Mouse (Mus musculus) layer of hippocampus, postnatal 36 days (tissue): ENCODE data around the gene Pdia3. TPM values are rescaled to one million over a fixed set of nuclear protein-coding genes. Genes with fewer than 3 reads are reported as not detected.
"Not testable (repeated sequence)": the region's sequence is repeated elsewhere in the genome, so short reads cannot be mapped to it uniquely, and the experiment has no call there.

Experiments
- DNase-seq, 2 experiments: peaks; one replicate each; pipeline ENCODE4 v3.0.0; 2022
- microRNA-seq, 2 experiments: library from miRNA; unstranded; fragments of <30 nt; microRNA quantifications; one replicate each; pipeline ENCODE4 v1.2.0; 2021
- total RNA-seq, 2 experiments: library from RNA; stranded (reverse); gene quantifications; 2 replicates each; pipeline ENCODE4 v1.2.3; 2021

The Pdia3 gene
- total RNA-seq, 2 experiments from 2014 or later = 219 to 255 TPM

- no peak for DNase-seq
Measured at GRCm38 (mm10) chr2:121480498-121480897, 66.9 kb downstream of the Pdia3 start.

GRCm38 (mm10) chr2:121480916-121481315, 67.3 kb downstream of the Pdia3 start:
- DNase-seq = not testable (repeated sequence)

GRCm38 (mm10) chr2:121483576-121483975, 70.0 kb downstream of the Pdia3 start:
- no peak for DNase-seq

GRCm38 (mm10) chr2:121484403-121484802, 70.8 kb downstream of the Pdia3 start:
- not testable (repeated sequence) for DNase-seq

Small RNA genes lying within 50 kb of the gene (microRNA-seq; reads per million reads assigned to microRNA genes)
- 0 reads per million in 2 experiments for gene Gm22953

Other genes with a start within 250 kb of the Pdia3 start
- gene Tubgcp4, start 243.1 kb upstream of the Pdia3 start, total RNA-seq = 10 to 100 TPM; 40.3 to 45.9 TPM
- gene Zscan29, start 242.7 kb upstream of the Pdia3 start, total RNA-seq = 1 to 10 TPM; 6.3 to 8.2 TPM
- gene Trp53bp1, start 142.4 kb upstream of the Pdia3 start, total RNA-seq = 100 to 1,000 TPM; 145 to 163 TPM
- gene Map1a, start 124.2 kb upstream of the Pdia3 start, total RNA-seq = 100 to 1,000 TPM; 556 to 596 TPM
- 100 to 1,000 TPM in 1 of 2 experiments, 10 to 100 TPM in 1; 98.7 to 107 TPM for gene Ppip5k1, start 58.4 kb upstream of the Pdia3 start, total RNA-seq
- gene Ckmt1, start 56.1 kb upstream of the Pdia3 start, total RNA-seq = 100 to 1,000 TPM; 376 to 384 TPM
- gene Strc, start 26.6 kb upstream of the Pdia3 start, total RNA-seq = 1 to 10 TPM in 1 of 2 experiments, under 1 TPM in 1; 0.63 to 1.5 TPM
- gene Catsper2, start within 50 bp of the Pdia3 start, total RNA-seq = 1 to 10 TPM; 5.7 to 6.4 TPM
- gene Ell3, start 30.5 kb downstream of the Pdia3 start, total RNA-seq = not detected
- 100 to 1,000 TPM; 157 to 175 TPM for gene Serf2, start 35.4 kb downstream of the Pdia3 start, total RNA-seq
- 10 to 100 TPM; 17.3 to 19.6 TPM for gene Hypk, start 39.5 kb downstream of the Pdia3 start, total RNA-seq
- gene Serinc4, start 43.0 kb downstream of the Pdia3 start, total RNA-seq = under 1 TPM; 0.23 to 0.32 TPM
- 10 to 100 TPM; 45.1 to 47.4 TPM for gene Mfap1b, start 60.3 kb downstream of the Pdia3 start, total RNA-seq
- 10 to 100 TPM; 34.1 to 35.4 TPM for gene Mfap1a, start 92.9 kb downstream of the Pdia3 start, total RNA-seq
- gene Wdr76, start 92.9 kb downstream of the Pdia3 start, total RNA-seq = 1 to 10 TPM; 2.7 to 3.4 TPM